Mouse (Mus musculus): Measurements from ENCODE around the gene Rasal2. TPM values are rescaled to one million over a fixed set of nuclear protein-coding genes. Genes with fewer than 3 reads are reported as not detected.
A peak's percentile ranks its signal among the peaks of the same experiment; 100 is the strongest.

The Rasal2 gene
- total RNA-seq (2012; rRNA removed), result 8.1 and 11.9 TPM in 2 replicates

DNA sequence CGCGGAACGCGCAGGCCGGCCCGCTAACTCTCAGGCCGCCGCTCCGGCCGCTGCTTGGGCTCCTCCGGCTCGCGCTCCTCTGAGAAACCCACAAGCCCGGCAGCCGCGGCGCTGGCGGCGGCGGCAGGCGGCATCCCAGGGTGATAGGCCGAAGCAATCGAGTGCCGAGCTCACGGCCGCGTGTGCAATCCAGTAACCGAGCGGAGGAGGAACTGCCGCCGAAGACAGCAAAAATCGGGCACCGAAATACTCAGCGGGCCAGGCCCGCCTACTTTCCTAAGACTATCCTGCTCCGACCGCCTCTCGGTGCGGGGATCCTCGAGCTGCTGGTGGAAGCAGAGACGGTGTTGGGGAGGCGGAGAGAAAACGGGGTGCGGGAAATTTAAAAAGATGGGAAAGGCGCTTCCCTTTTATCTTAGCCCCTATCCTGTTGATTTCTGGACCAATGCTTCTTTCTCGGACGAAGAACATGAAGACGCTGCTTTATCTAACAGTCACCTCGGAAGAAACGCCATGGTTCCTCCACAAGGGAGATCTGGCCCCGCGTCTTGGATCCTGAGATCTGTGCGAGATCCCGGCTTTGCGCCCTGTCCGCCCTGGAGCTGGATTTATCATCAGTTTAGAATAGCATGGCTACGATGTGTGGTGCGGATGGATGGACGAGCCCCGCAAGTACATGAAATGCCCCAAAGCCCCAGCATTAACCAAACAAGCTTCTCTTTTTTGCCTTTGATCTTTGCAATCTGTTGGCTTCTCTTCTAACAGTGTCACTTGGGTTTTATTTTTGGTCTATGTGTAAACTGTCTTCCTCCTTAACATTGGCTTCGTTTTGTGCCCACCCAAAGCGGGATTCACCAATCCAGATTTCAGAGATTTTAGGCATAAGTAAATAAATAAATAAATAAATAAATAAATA lies at the start of gene Rasal2:
Rasal2 (minus strand) TSS at position 142 of the 916 bp plus-strand sequence.
- H3K27ac ChIP-seq (ENCODE audit: insufficient read depth, low read depth, low read length, poor library complexity, severe bottlenecking), result peak within 1 kb of the TSS; percentile 54; the same call in 1 of the 2 replicates
- H3K9ac ChIP-seq (ENCODE audit: insufficient read depth, low read depth, low read length, poor library complexity, severe bottlenecking), result peak within 1 kb of the TSS; percentile 85
- in situ Hi-C loops (cut with MboI; ENCODE audit: low sequenced_read_pairs in 2 of 2, unreplicated experiment in 2 of 2), result no loop called here
- 0 out of 4 replicates have a peak, but pooled peaks cover 0 to 1% of the 10 kb centered on the region in 2 experiments for H3K4me1 ChIP-seq (ENCODE audit: control insufficient read depth in 2 of 2, insufficient read depth in 2 of 2, low read length in 2 of 2, poor library complexity in 1 of 2)
- H3K4me3 ChIP-seq (ENCODE audit: insufficient read depth in 1 of 2, low read depth in 1 of 2, low read length in 2 of 2, poor library complexity in 1 of 2, severe bottlenecking in 1 of 2), result peak within 1 kb of the TSS; percentile 88 to 90
- no peaks in the 10 kb centered on the region for H3K9me3 ChIP-seq (ENCODE audit: control insufficient read depth, insufficient read depth, low read depth, low read length)
- H3K36me3 ChIP-seq (ENCODE audit: control insufficient read depth, insufficient read depth, low read length, poor library complexity, severe bottlenecking), result no peaks in the 10 kb centered on the region
- DNase-seq (ENCODE audit: low read depth, low spot score), result peak; percentile 93
- TF ChIP-seq ZC3H11A (IDR thresholded peaks at IDR 0.05; ENCODE audit: borderline replicate concordance, low read depth, low read length) (no peak), HCFC1 (IDR thresholded peaks at IDR 0.05; ENCODE audit: borderline replicate concordance, insufficient read depth, low read length) (peak; percentile 80), ZNF384 (IDR thresholded peaks at IDR 0.05; ENCODE audit: low read depth, low read length) (no peak)

DNA sequence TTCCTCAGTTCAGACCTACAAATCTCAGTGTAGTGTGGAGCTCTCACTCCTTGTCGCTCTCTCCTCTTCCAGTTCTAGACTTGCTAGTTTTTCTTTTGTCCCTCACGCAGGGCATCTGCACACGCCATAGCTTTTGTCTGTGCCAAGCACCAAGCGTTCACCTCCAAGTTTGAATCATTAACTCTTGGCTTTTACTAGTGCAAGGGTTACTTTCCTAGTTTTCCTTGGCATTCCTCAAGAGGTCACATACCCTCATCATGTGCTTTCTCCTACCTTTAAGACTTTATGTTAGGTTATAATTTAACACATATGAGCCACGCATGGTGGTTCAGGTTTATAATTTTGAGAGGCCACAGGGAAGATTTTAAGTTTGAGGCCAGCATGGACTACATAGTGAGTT lies 48.9 kb upstream of the Rasal2 start:
- no peak for DNase-seq (ENCODE audit: low read depth, low spot score)
- Histone ChIP-seq H3K4me1 (ENCODE audit: control insufficient read depth in 2 of 2, insufficient read depth in 2 of 2, low read length in 2 of 2, poor library complexity in 1 of 2) (peaks cover 4 to 6% of the 10 kb centered on the region in 2 experiments; a peak in 2 of 4 replicates), H3K4me3 (ENCODE audit: insufficient read depth in 1 of 2, low read depth in 1 of 2, low read length in 2 of 2, poor library complexity in 1 of 2, severe bottlenecking in 1 of 2) (no peak overlapping the region), H3K9ac (ENCODE audit: insufficient read depth, low read depth, low read length, poor library complexity, severe bottlenecking) (no peak overlapping the region), H3K9me3 (ENCODE audit: control insufficient read depth, insufficient read depth, low read depth, low read length) (no peaks in the 10 kb centered on the region), H3K27ac (ENCODE audit: insufficient read depth, low read depth, low read length, poor library complexity, severe bottlenecking) (no peak overlapping the region), H3K36me3 (ENCODE audit: control insufficient read depth, insufficient read depth, low read length, poor library complexity, severe bottlenecking) (no peaks in the 10 kb centered on the region)
- in situ Hi-C loops (cut with MboI; ENCODE audit: low sequenced_read_pairs in 2 of 2, unreplicated experiment in 2 of 2), result loop anchor here in 1 of 2 experiments (25.0 kb wide), 1 partner anchor 374 kb away; no protein-coding TSS in a partner anchor
- TF ChIP-seq CHD2 (IDR thresholded peaks at IDR 0.05; ENCODE audit: low read depth, low read length) (no peak), HCFC1 (IDR thresholded peaks at IDR 0.05; ENCODE audit: borderline replicate concordance, insufficient read depth, low read length) (no peak), ZNF384 (IDR thresholded peaks at IDR 0.05; ENCODE audit: low read depth, low read length) (no peak), MAFK (IDR thresholded peaks at IDR 0.05; ENCODE audit: insufficient read depth, low read depth, low read length) (no peak), ZC3H11A (IDR thresholded peaks at IDR 0.05; ENCODE audit: borderline replicate concordance, low read depth, low read length) (no peak)

DNA sequence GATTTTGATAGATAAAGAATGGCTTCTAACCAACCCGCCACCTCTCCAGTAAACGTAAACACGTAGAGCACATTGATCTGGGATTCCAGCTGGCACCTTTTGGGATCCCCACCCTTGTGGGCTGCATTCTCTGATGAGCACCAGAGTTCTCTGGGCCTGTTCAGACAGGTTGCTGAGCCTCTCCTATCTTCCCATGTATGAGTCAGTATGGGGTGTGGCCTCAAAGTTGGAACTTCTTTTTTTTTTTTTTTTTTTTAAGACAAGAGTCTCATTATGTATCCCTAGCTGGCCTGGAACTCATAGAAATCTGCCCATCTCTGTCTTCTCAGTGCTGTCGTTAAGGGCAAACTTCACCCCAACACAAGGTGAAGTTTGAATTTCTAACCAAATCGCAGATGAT lies 47.5 kb upstream of the Rasal2 start:
- TF ChIP-seq ZNF384 (IDR thresholded peaks at IDR 0.05; ENCODE audit: low read depth, low read length) (0 out of 2 replicates have a peak, but pooled peaks have one; percentile 35), ZC3H11A (IDR thresholded peaks at IDR 0.05; ENCODE audit: borderline replicate concordance, low read depth, low read length) (no peak), CHD2 (IDR thresholded peaks at IDR 0.05; ENCODE audit: low read depth, low read length) (no peak), MAFK (IDR thresholded peaks at IDR 0.05; ENCODE audit: insufficient read depth, low read depth, low read length) (no peak)
- no peaks in the 10 kb centered on the region for H3K9me3 ChIP-seq (ENCODE audit: control insufficient read depth, insufficient read depth, low read depth, low read length)
- H3K9ac ChIP-seq (ENCODE audit: insufficient read depth, low read depth, low read length, poor library complexity, severe bottlenecking), result no peak overlapping the region
- in situ Hi-C loops (cut with MboI; ENCODE audit: low sequenced_read_pairs in 2 of 2, unreplicated experiment in 2 of 2), result loop anchor here in 1 of 2 experiments (25.0 kb wide), 1 partner anchor 373 kb away; no protein-coding TSS in a partner anchor
- no peaks in the 10 kb centered on the region for H3K36me3 ChIP-seq (ENCODE audit: control insufficient read depth, insufficient read depth, low read length, poor library complexity, severe bottlenecking)
- no peak for DNase-seq (ENCODE audit: low read depth, low spot score)
- peaks cover 4 to 6% of the 10 kb centered on the region in 2 experiments; a peak in 2 of 4 replicates for H3K4me1 ChIP-seq (ENCODE audit: control insufficient read depth in 2 of 2, insufficient read depth in 2 of 2, low read length in 2 of 2, poor library complexity in 1 of 2)
- H3K27ac ChIP-seq (ENCODE audit: insufficient read depth, low read depth, low read length, poor library complexity, severe bottlenecking), result no peak overlapping the region
- H3K4me3 ChIP-seq (ENCODE audit: insufficient read depth in 1 of 2, low read depth in 1 of 2, low read length in 2 of 2, poor library complexity in 1 of 2, severe bottlenecking in 1 of 2), result no peak overlapping the region

DNA sequence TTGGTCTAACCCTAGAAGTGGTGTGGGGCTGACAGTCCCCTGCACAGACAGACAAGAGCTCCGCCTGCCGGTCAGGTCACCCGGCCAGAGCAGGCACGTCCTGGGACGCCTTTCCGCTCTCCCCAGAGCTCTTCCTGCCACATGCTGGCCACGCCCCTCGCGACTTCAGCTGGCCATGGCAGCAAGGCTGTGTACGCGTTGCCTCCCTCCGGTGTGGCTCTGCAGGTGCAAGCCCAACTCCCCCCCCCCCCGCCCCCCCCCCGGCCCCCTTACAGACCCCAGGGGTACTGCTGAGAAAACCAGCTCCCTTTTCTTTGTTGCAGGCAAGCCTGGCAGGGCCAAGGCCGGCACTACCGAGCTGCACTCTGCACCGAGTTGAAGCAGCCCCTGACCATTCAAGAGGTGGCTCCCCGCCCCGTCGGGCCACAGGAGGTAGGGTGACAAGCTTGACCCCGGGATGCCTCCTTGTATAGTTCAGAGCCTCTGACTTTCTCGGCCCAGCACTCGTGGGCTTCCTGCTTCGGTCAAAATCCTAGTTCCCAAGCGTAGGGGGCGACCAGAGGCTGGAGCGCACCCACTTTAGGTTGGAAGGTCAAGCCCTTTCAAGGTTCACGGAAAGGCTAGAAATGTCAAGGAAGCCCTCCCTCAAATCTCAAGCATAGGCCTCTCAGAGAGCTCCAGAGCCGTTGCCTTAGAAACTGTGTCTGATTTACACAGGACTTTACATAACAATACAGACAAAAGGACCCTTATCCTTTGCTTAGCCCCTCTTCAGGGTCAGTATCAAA lies 46.2 kb upstream of the Rasal2 start, which contains the start of gene Cryzl2:
Cryzl2 (plus strand) TSS at position 157 of the 788 bp plus-strand sequence.
- peak within 1 kb of the TSS; percentile 43; the same call in 1 of the 2 replicates for H3K9ac ChIP-seq (ENCODE audit: insufficient read depth, low read depth, low read length, poor library complexity, severe bottlenecking)
- in situ Hi-C loops (cut with MboI; ENCODE audit: low sequenced_read_pairs in 2 of 2, unreplicated experiment in 2 of 2), result loop anchor here in 1 of 2 experiments (25.0 kb wide), 1 partner anchor 371 kb away; no protein-coding TSS in a partner anchor
- H3K9me3 ChIP-seq (ENCODE audit: control insufficient read depth, insufficient read depth, low read depth, low read length), result no peaks in the 10 kb centered on the region
- H3K36me3 ChIP-seq (ENCODE audit: control insufficient read depth, insufficient read depth, low read length, poor library complexity, severe bottlenecking), result no peaks in the 10 kb centered on the region
- TF ChIP-seq CHD2 (IDR thresholded peaks at IDR 0.05; ENCODE audit: low read depth, low read length) (no peak), ZNF384 (IDR thresholded peaks at IDR 0.05; ENCODE audit: low read depth, low read length) (no peak), HCFC1 (IDR thresholded peaks at IDR 0.05; ENCODE audit: borderline replicate concordance, insufficient read depth, low read length) (no peak), MAFK (IDR thresholded peaks at IDR 0.05; ENCODE audit: insufficient read depth, low read depth, low read length) (no peak), ZC3H11A (IDR thresholded peaks at IDR 0.05; ENCODE audit: borderline replicate concordance, low read depth, low read length) (peak; percentile 53; the same call in 1 of the 2 replicates)
- DNase-seq (ENCODE audit: low read depth, low spot score), result peak; percentile 56
- H3K4me1 ChIP-seq (ENCODE audit: control insufficient read depth in 2 of 2, insufficient read depth in 2 of 2, low read length in 2 of 2, poor library complexity in 1 of 2), result peaks cover 4 to 6% of the 10 kb centered on the region in 2 experiments; a peak in 2 of 4 replicates
- H3K27ac ChIP-seq (ENCODE audit: insufficient read depth, low read depth, low read length, poor library complexity, severe bottlenecking), result no peak within 1 kb of the TSS; the same call in 1 of the 2 replicates
- peak within 1 kb of the TSS; percentile 36 to 47; a peak in 3 of 4 replicates for H3K4me3 ChIP-seq (ENCODE audit: insufficient read depth in 1 of 2, low read depth in 1 of 2, low read length in 2 of 2, poor library complexity in 1 of 2, severe bottlenecking in 1 of 2)
